Mouse (Mus musculus) neural tube, embryonic 14.5 days (tissue): ENCODE results near the gene Mgll. TPM values are rescaled to one million over a fixed set of nuclear protein-coding genes. Genes with fewer than 3 reads are reported as not detected.
A peak's percentile ranks its signal among the peaks of the same experiment; 100 is the strongest.

ENCODE experiments used
- ATAC-seq: fragments of 200-750 bp; cut with Nextera tagmentation; 2 replicates; pipeline ENCODE4 v1.8.0; 2017; ENCODE audit warnings: low read depth, mild to moderate bottlenecking, moderate TSS enrichment, moderate library complexity
- H3K27ac ChIP-seq: fragments of 300-500 bp; sonication (generic); 2 replicates; pipeline ENCODE4 v1.5.1; 2014; ENCODE audit warnings: low read depth, mild to moderate bottlenecking, control low read depth, low read length, moderate library complexity, mixed read lengths
- H3K27me3 ChIP-seq: fragments of 300-500 bp; sonication (generic); 2 replicates; pipeline ENCODE4 v1.6.1; 2014; ENCODE audit warnings: low read length; ENCODE audit not compliant: control insufficient read depth, insufficient read depth
- H3K36me3 ChIP-seq: fragments of 300-500 bp; sonication (generic); 2 replicates; pipeline ENCODE4 v1.6.1; 2014; ENCODE audit warnings: low read length, mixed read lengths; ENCODE audit not compliant: control insufficient read depth, insufficient read depth
- H3K4me1 ChIP-seq: fragments of 300-500 bp; sonication (generic); 2 replicates; pipeline ENCODE4 v1.6.1; 2014; ENCODE audit warnings: low read length; ENCODE audit not compliant: control insufficient read depth, insufficient read depth
- H3K4me2 ChIP-seq: fragments of 300-500 bp; sonication (generic); 2 replicates; pipeline ENCODE4 v1.6.1; 2014; ENCODE audit warnings: mild to moderate bottlenecking, low read depth, low read length, control low read depth
- H3K4me3 ChIP-seq: fragments of 300-500 bp; sonication (generic); 2 replicates; pipeline ENCODE4 v1.5.1; 2014; ENCODE audit warnings: low read depth, low read length, control low read depth, mixed read lengths
- H3K9ac ChIP-seq: fragments of 300-500 bp; sonication (generic); replicated peaks from 2 replicates; pipeline ENCODE4 v1.6.1; 2014; ENCODE audit warnings: low read depth, mild to moderate bottlenecking, control low read depth, low read length, mixed read lengths
- H3K9me3 ChIP-seq: fragments of 300-500 bp; sonication (generic); 2 replicates; pipeline ENCODE4 v1.6.1; 2016; ENCODE audit warnings: low read length; ENCODE audit not compliant: control insufficient read depth
- WGBS: fragments of 180-500 bp; shearing (Covaris S2); extraction: QIAGEN DNeasy Blood & Tissue Kit; methylation state at CpG from one replicate; pipeline ENCODE4 v1.1.7; 2014; 5-methylcytosine and 5-hydroxymethylcytosine counted together
- polyA plus RNA-seq: library from polyadenylated mRNA; unstranded; fragments of >200 nt; fragmentation: Nextera tagmentation; extraction: Ambion mirVana; gene quantifications from 2 replicates; pipeline ENCODE4 v1.2.1, GENCODE M21; 2014

Gene Mgll
- polyA plus RNA-seq, 1 experiment from 2014 or later = 73.4 TPM

DNA sequence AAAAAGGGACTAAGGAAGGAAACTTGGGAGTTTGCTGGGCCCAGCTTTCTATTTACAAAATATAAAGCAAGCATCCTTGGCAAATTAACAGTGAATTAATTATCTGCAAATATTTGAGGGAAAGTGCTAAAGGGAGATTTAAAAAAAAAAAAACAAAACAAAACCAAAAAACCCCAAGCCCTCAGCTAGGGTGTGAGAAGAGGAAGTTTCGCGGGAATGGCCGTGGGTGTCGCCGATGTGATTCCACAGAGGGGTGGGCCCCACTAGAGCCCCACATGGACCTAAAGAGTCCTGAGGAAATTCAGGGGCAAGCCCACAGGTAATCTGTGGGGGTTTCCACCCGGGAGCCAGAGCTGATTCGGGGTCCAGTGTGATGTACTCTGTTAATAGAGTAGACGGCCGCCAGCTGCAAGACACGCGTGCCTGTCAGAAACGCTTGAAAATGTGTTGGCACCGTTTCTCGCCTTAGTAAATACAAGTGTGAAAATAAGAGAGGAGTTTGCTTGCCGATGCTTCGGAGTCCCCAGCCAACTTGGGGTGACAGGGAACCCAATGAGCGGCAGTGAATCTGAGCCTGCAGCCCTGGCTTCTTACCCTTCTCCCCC lies 46.2 kb downstream of the Mgll start:
- no peaks in the 10 kb centered on the region for H3K27me3 ChIP-seq
- H3K36me3 ChIP-seq = no peaks in the 10 kb centered on the region
- no peak overlapping the region for H3K9ac ChIP-seq
- no peak overlapping the region for H3K4me2 ChIP-seq
- no peak overlapping the region for H3K27ac ChIP-seq
- WGBS = 83% methylated on average over 17 of the region's 17 CpGs
- no peak overlapping the region for H3K4me3 ChIP-seq
- ATAC-seq = no peak
- no peaks in the 10 kb centered on the region for H3K9me3 ChIP-seq
- no peaks in the 10 kb centered on the region for H3K4me1 ChIP-seq

- no peak overlapping the region for H3K4me2 ChIP-seq
- H3K9me3 ChIP-seq = no peaks in the 10 kb centered on the region
- no peaks in the 10 kb centered on the region for H3K27me3 ChIP-seq
- WGBS = 89% methylated on average over 5 of the region's 5 CpGs
- no peak overlapping the region for H3K4me3 ChIP-seq
- no peaks in the 10 kb centered on the region for H3K36me3 ChIP-seq
- H3K4me1 ChIP-seq = no peaks in the 10 kb centered on the region
- no peak for ATAC-seq
- H3K27ac ChIP-seq = no peak overlapping the region
- no peak overlapping the region for H3K9ac ChIP-seq
These were observed 46.8 kb downstream of the Mgll start for GRCm38 (mm10) chr6:88770981-88771380.

- H3K4me2 ChIP-seq = no peak overlapping the region
- no peaks in the 10 kb centered on the region for H3K9me3 ChIP-seq
- no peak overlapping the region for H3K4me3 ChIP-seq
- no peaks in the 10 kb centered on the region for H3K4me1 ChIP-seq
- H3K27me3 ChIP-seq = no peaks in the 10 kb centered on the region
- no peak overlapping the region for H3K9ac ChIP-seq
- no peak overlapping the region for H3K27ac ChIP-seq
- 88% methylated on average over 13 of the region's 13 CpGs for WGBS
- no peaks in the 10 kb centered on the region for H3K36me3 ChIP-seq
- ATAC-seq = no peak
These were observed 47.8 kb downstream of the Mgll start for GRCm38 (mm10) chr6:88772041-88772440.

DNA sequence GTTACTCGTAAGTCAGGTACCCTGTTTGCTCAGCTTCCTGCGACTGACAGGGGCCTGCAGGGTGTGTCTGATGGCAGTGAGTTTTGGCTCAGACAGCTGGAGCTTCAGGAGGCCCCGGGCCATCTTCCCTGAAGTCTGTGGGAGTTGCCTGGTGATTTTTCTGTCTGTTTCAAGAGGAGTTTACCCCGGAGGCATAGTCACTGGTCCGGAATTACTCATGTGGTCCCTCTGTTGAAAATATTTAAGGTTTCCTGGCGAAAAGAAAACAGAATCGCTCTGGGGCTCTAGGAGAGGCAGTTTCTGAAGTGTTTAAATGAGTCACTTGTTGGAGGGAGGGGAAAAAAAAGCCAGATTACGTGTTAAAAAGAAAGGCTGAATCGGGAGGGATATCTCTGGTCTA lies 49.8 kb downstream of the Mgll start:
- Histone ChIP-seq H3K9me3 (no peaks in the 10 kb centered on the region), H3K4me2 (no peak overlapping the region), H3K36me3 (no peaks in the 10 kb centered on the region), H3K4me3 (no peak overlapping the region), H3K4me1 (no peaks in the 10 kb centered on the region), H3K9ac (no peak overlapping the region), H3K27ac (no peak overlapping the region), H3K27me3 (no peaks in the 10 kb centered on the region)
- 79% methylated on average over 9 of the region's 9 CpGs for WGBS
- no peak for ATAC-seq

DNA sequence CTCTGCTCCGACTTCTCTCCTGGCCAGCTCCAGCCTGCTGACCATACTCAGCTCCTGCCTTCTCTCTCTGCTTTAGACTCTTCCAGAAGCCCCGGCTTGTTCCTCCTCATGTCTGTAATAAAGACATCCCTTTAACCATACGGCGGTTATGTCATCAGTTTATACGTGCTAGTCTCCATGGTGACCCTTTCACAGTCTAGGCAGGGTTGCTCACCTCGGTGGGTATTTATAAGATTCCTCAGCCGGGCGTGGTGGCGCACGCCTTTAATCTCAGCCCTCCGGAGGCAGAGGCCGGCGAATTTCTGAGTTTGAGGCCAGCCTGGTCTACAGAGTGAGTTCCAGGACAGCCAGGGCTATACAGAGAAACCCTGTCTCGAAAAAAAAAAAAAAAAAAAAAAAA lies 51.1 kb downstream of the Mgll start:
- Histone ChIP-seq H3K9ac (no peak overlapping the region), H3K4me3 (no peak overlapping the region), H3K4me2 (no peak overlapping the region), H3K36me3 (no peaks in the 10 kb centered on the region), H3K4me1 (no peaks in the 10 kb centered on the region), H3K9me3 (no peaks in the 10 kb centered on the region), H3K27me3 (no peaks in the 10 kb centered on the region), H3K27ac (no peak overlapping the region)
- 69% methylated on average over 14 of the region's 14 CpGs for WGBS
- no peak for ATAC-seq

- H3K27me3 ChIP-seq = no peaks in the 10 kb centered on the region
- H3K4me2 ChIP-seq = no peak overlapping the region
- no peaks in the 10 kb centered on the region for H3K4me1 ChIP-seq
- 65% methylated on average over 13 of the region's 13 CpGs for WGBS
- H3K36me3 ChIP-seq = no peaks in the 10 kb centered on the region
- no peak for ATAC-seq
- no peak overlapping the region for H3K27ac ChIP-seq
- H3K4me3 ChIP-seq = no peak overlapping the region
- no peaks in the 10 kb centered on the region for H3K9me3 ChIP-seq
- no peak overlapping the region for H3K9ac ChIP-seq
These were observed 52.2 kb downstream of the Mgll start for GRCm38 (mm10) chr6:88776336-88776923.

DNA sequence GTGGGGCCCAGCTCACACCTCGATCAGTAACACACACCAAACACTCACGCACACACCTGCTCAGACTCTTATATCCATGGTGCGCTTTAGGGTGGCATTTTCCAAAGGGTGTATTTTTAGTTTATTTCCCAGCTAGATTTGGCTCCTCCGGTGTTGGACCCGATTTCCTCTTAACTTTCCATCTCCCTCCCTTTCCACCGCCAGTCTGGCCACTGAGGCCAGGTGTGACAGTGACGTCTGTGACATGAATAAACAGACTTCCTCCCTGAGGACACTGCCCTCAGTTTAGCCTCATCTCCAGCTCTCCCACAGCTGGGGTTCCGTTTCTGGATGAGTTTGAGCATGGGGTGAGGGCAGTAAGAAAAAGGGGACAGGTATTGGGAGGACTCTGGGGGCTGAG lies 52.8 kb downstream of the Mgll start:
- ATAC-seq = no peak
- H3K4me1 ChIP-seq = no peaks in the 10 kb centered on the region
- H3K9ac ChIP-seq = no peak overlapping the region
- H3K4me3 ChIP-seq = no peak overlapping the region
- H3K27me3 ChIP-seq = no peaks in the 10 kb centered on the region
- no peak overlapping the region for H3K27ac ChIP-seq
- H3K36me3 ChIP-seq = no peaks in the 10 kb centered on the region
- H3K9me3 ChIP-seq = no peaks in the 10 kb centered on the region
- H3K4me2 ChIP-seq = no peak overlapping the region
- WGBS = 78% methylated on average over 8 of the region's 8 CpGs

DNA sequence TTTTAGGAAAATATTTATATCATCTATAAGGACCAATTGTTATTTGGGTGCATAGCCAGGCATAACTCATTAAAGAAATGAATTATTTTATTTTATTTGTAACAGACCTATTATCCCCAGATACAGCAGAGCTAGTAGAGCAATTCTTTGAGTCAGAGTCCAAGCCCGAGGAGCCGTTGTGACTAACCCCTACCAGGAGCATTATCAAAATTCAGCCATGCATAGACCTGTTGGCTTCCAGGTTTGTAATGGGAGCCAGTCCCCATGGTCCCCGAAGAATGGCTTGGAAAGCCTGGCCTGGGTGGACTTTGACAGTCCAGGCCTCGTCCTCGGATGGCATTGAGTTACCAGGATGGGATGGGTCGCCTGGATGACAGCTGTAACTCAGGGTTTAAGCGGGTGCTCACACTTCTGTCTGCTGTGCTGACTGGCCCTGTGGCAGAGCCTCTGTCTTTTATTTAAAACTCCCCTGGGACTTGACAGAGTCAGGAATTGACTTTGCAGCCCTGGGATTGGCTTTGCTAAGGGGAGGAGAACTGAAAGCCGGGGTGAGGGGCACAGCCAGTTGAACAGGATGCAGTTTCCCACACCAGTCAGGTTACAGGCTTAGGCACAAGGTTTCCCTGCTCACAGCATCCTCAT lies 54.0 kb downstream of the Mgll start:
- Histone ChIP-seq H3K4me1 (no peaks in the 10 kb centered on the region), H3K4me3 (no peak overlapping the region), H3K4me2 (no peak overlapping the region), H3K27me3 (no peaks in the 10 kb centered on the region), H3K9ac (no peak overlapping the region), H3K9me3 (no peaks in the 10 kb centered on the region), H3K27ac (no peak overlapping the region), H3K36me3 (no peaks in the 10 kb centered on the region)
- WGBS = 34% methylated on average over 8 of the region's 8 CpGs
- peak; percentile 38; the same call in 1 of the 2 replicates for ATAC-seq

- Histone ChIP-seq H3K9ac (no peak overlapping the region), H3K27me3 (no peaks in the 10 kb centered on the region), H3K27ac (no peak overlapping the region), H3K9me3 (no peaks in the 10 kb centered on the region), H3K4me2 (no peak overlapping the region), H3K36me3 (no peaks in the 10 kb centered on the region), H3K4me1 (no peaks in the 10 kb centered on the region), H3K4me3 (no peak overlapping the region)
- WGBS = 82% methylated on average over 5 of the region's 5 CpGs
- no peak for ATAC-seq
These were observed 55.5 kb downstream of the Mgll start for GRCm38 (mm10) chr6:88779755-88780154.
